Mouse (Mus musculus) brain, adult 2 months (tissue): ENCODE data around the gene Msgn1.
A peak's percentile ranks its signal among the peaks of the same experiment; 100 is the strongest.

Source experiments
- DNase-seq: peaks from one replicate; pipeline ENCODE4 v3.0.0; 2011; ENCODE audit warnings: low read depth, low spot score

Msgn1 gene

GRCm38 (mm10) chr12:11208872-11209271 lies at the start of gene Msgn1:
Msgn1 (minus strand) TSS chr12:11208972.
- no peak for DNase-seq

GRCm38 (mm10) chr12:11250322-11250721 lies 41.5 kb upstream of the Msgn1 start:
- no peak for DNase-seq

- DNase-seq, result no peak
These were observed 38.7 kb upstream of the Msgn1 start for GRCm38 (mm10) chr12:11247460-11247859.

GRCm38 (mm10) chr12:11235996-11236395 lies 27.2 kb upstream of the Msgn1 start:
- DNase-seq, result no peak

GRCm38 (mm10) chr12:11230267-11230666 lies 21.5 kb upstream of the Msgn1 start:
- no peak for DNase-seq

GRCm38 (mm10) chr12:11226529-11227268 lies 17.9 kb upstream of the Msgn1 start:
- DNase-seq, result no peak

GRCm38 (mm10) chr12:11226123-11226522 lies 17.4 kb upstream of the Msgn1 start:
- DNase-seq, result no peak

GRCm38 (mm10) chr12:11224722-11225121 lies 15.9 kb upstream of the Msgn1 start:
- DNase-seq, result no peak

- DNase-seq, result no peak
These were observed 14.3 kb upstream of the Msgn1 start for GRCm38 (mm10) chr12:11223090-11223489.

GRCm38 (mm10) chr12:11222566-11222965 lies 13.8 kb upstream of the Msgn1 start:
- no peak for DNase-seq

- peak; percentile 28 for DNase-seq
These were observed 13.0 kb upstream of the Msgn1 start for GRCm38 (mm10) chr12:11221524-11222330.

- no peak for DNase-seq
These were observed 9.0 kb upstream of the Msgn1 start for GRCm38 (mm10) chr12:11217726-11218250.

- DNase-seq, result no peak
These were observed 7.7 kb upstream of the Msgn1 start for GRCm38 (mm10) chr12:11216454-11216853.

- DNase-seq, result no peak
These were observed 6.8 kb upstream of the Msgn1 start for GRCm38 (mm10) chr12:11215555-11215954.

GRCm38 (mm10) chr12:11214776-11215175 lies 6.0 kb upstream of the Msgn1 start:
- DNase-seq, result no peak

GRCm38 (mm10) chr12:11212881-11213280 lies 4.1 kb upstream of the Msgn1 start:
- DNase-seq, result no peak

GRCm38 (mm10) chr12:11210361-11210760 lies 1.6 kb upstream of the Msgn1 start:
- no peak for DNase-seq

- no peak for DNase-seq
These were observed 864 bp upstream of the Msgn1 start for GRCm38 (mm10) chr12:11209636-11210035.

- no peak for DNase-seq
These were observed 2.5 kb downstream of the Msgn1 start for GRCm38 (mm10) chr12:11206321-11206720.

- peak; percentile 67 for DNase-seq
These were observed 4.8 kb downstream of the Msgn1 start for GRCm38 (mm10) chr12:11203694-11204665.

- DNase-seq, result no peak
These were observed 6.3 kb downstream of the Msgn1 start for GRCm38 (mm10) chr12:11202476-11202875.
